Mouse (Mus musculus): ENCODE data around the gene A730049H05Rik. TPM values are rescaled to one million over a fixed set of nuclear protein-coding genes. Genes with fewer than 3 reads are reported as not detected.

A730049H05Rik gene
- 0.34 and 0.73 TPM in 2 replicates for polyA plus RNA-seq (2014; fragmentation: Nextera tagmentation; extraction: Ambion mirVana)

DNA sequence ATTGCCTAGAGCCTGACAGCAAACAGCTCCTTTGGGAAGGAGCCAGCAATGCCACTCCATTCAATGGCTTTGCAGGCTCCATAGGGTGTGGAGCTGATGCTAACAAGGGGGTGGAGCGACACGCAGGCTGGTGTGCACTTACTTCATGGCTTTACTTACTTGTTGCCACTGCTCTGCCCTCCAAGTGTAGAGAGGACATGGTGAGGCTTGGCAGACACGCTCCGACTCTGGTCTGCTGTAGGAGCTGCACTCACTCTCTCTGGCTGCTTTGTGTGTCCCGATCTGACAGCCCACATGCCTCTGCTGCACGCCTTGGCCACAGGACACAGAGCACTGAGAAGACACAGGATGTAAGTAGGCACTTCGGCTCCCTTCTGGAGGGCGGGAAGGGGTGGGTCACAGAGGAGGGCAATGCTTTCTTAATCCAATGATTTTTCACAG is at the start of gene A730049H05Rik:
Gene A730049H05Rik (plus strand): TSS at position 168 of the 441 bp plus-strand sequence.
- DNase-seq (ENCODE audit: low spot score), result no peak
- H3K4me2 ChIP-seq, result no peak within 1 kb of the TSS
- ATAC-seq (replicated peaks; ENCODE audit: low FRiP score), result no peak

DNA sequence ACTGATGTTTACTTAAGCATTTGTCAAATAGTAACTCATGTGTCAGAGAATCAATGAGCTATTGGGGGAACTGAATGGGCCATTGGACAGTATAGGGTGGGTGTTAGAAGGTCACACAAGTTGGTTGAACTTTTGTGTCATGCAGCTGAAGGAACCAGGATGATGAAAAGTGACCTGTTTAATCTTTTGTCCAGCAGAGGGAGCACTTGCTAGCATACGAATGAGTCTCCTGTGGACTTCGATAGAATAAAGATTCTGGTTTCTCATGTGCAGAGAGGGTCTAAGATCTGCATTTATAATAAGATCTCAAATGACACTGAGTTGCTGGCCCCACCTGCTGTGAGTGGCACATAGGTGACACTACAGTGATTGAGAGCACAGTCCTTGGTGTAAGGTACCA is 39.9 kb upstream of the A730049H05Rik start:
- Histone ChIP-seq H3K4me1 (replicated peaks; ENCODE audit: control insufficient read depth, insufficient read depth, low read length) (no peaks in the 10 kb centered on the region), H3K9me3 (ENCODE audit: control insufficient read depth, low read length) (no peaks in the 10 kb centered on the region), H3K27ac (ENCODE audit: low read depth, low read length) (no peak overlapping the region), H3K27me3 (replicated peaks; ENCODE audit: control insufficient read depth, insufficient read depth, low read length) (no peaks in the 10 kb centered on the region), H3K4me2 (no peak overlapping the region), H3K4me3 (ENCODE audit: low read depth, low read length) (no peak overlapping the region), H3K9ac (ENCODE audit: low read depth, low read length) (no peak overlapping the region), H3K36me3 (ENCODE audit: control insufficient read depth, insufficient read depth, low read length) (no peaks in the 10 kb centered on the region)
- DNase-seq (ENCODE audit: low spot score) (no peak), ATAC-seq (replicated peaks; ENCODE audit: low FRiP score) (no peak)
- WGBS, result 34% methylated on average over 2 of the region's 2 CpGs

More for the DNA sequence above, at the start of gene A730049H05Rik:
- Histone ChIP-seq H3K9me3 (ENCODE audit: control insufficient read depth, low read length) (no peaks in the 10 kb centered on the region), H3K27me3 (replicated peaks; ENCODE audit: control insufficient read depth, insufficient read depth, low read length) (no peaks in the 10 kb centered on the region), H3K27ac (ENCODE audit: low read depth, low read length) (no peak within 1 kb of the TSS), H3K4me3 (ENCODE audit: low read depth, low read length) (no peak within 1 kb of the TSS), H3K9ac (ENCODE audit: low read depth, low read length) (no peak within 1 kb of the TSS), H3K36me3 (ENCODE audit: control insufficient read depth, insufficient read depth, low read length) (no peaks in the 10 kb centered on the region), H3K4me1 (replicated peaks; ENCODE audit: control insufficient read depth, insufficient read depth, low read length) (no peaks in the 10 kb centered on the region)
- WGBS, result 46% methylated on average over 8 of the region's 8 CpGs

DNA sequence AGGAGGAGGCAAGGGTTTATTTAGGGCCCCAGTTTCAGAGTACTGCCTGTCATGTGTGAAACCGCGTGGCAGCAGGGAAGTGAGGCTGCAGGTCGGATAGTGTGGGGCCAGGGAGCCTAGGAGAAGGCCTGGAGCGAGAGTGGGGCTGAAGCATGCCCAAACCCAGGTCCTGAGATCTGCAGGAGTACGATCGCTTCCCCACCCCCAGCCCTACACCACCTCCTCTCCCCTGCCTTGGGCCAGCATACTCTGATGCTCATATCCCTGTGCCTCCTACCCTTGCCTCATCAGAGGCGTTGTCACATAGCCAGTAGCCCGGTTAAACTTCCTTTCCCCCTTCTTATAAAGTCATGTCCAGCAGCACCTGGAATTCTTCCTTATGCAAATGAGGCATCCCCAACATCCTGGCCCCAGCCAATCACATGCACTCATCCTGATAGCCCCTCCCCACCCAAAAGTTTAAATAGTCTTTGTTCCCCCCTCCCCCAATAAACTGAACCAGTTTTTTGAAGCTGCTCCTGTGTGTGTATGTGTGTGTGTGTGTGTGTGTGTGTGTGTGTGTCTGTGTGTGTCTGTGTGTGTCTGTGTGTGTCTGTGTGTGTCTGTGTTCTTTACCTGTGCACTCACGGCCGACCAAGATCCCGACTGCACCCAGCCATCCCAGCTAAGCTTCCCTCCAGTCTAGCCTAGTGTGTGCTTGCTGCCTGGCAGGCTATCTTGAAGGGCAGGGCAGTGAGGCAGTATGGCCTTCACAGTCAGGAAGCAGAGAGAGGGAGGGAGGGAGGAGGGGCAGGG is 36.9 kb upstream of the A730049H05Rik start:
- Histone ChIP-seq H3K36me3 (ENCODE audit: control insufficient read depth, insufficient read depth, low read length) (no peaks in the 10 kb centered on the region), H3K4me1 (replicated peaks; ENCODE audit: control insufficient read depth, insufficient read depth, low read length) (no peaks in the 10 kb centered on the region), H3K27ac (ENCODE audit: low read depth, low read length) (no peak overlapping the region), H3K9me3 (ENCODE audit: control insufficient read depth, low read length) (no peaks in the 10 kb centered on the region), H3K4me3 (ENCODE audit: low read depth, low read length) (no peak overlapping the region), H3K4me2 (no peak overlapping the region), H3K27me3 (replicated peaks; ENCODE audit: control insufficient read depth, insufficient read depth, low read length) (no peaks in the 10 kb centered on the region), H3K9ac (ENCODE audit: low read depth, low read length) (no peak overlapping the region)
- ATAC-seq (replicated peaks; ENCODE audit: low FRiP score) (no peak), DNase-seq (ENCODE audit: low spot score) (no peak)
- WGBS, result 79% methylated on average over 11 of the region's 11 CpGs

DNA sequence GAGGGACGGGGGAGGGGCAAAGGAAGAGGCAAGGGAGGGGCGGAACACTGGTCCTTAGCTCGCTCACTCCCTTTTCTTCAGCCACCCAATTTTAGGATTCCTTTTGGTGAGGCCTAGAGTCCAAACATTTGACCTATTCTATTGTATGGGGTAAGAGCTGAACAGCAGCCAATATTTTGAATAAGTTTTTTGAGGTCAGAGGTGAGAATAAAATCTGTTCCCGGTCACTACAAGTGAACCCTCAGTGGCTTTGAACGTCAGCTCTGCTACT is 36.4 kb upstream of the A730049H05Rik start:
- DNase-seq (ENCODE audit: low spot score) (no peak), ATAC-seq (replicated peaks; ENCODE audit: low FRiP score) (no peak)
- H3K4me3 ChIP-seq (ENCODE audit: low read depth, low read length), result no peak overlapping the region
- no peaks in the 10 kb centered on the region for H3K36me3 ChIP-seq (ENCODE audit: control insufficient read depth, insufficient read depth, low read length)
- no peaks in the 10 kb centered on the region for H3K9me3 ChIP-seq (ENCODE audit: control insufficient read depth, low read length)
- 51% methylated on average over 5 of the region's 5 CpGs for WGBS
- H3K27me3 ChIP-seq (replicated peaks; ENCODE audit: control insufficient read depth, insufficient read depth, low read length), result no peaks in the 10 kb centered on the region
- no peak overlapping the region for H3K9ac ChIP-seq (ENCODE audit: low read depth, low read length)
- no peak overlapping the region for H3K27ac ChIP-seq (ENCODE audit: low read depth, low read length)
- no peaks in the 10 kb centered on the region for H3K4me1 ChIP-seq (replicated peaks; ENCODE audit: control insufficient read depth, insufficient read depth, low read length)
- H3K4me2 ChIP-seq, result no peak overlapping the region

DNA sequence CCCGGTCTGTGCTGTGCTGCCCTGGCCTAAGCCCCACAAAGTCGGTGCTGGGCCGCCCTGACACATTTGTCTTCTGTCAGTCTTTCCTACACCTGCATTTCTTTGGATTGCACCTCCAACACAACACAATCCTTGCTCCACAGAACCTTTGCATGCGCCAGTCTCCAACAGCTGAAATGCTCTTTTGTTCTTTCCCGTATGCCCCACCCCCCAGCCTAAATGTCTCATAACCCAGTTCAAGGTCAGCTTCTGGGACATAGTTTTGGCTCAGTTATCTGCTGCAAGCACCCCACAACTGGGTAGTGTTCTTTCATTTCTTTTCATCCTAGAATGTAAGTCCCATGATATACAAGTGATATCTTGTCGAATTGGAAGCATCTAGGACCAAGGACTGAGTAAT is 34.8 kb upstream of the A730049H05Rik start:
- Histone ChIP-seq H3K4me1 (replicated peaks; ENCODE audit: control insufficient read depth, insufficient read depth, low read length) (no peaks in the 10 kb centered on the region), H3K27me3 (replicated peaks; ENCODE audit: control insufficient read depth, insufficient read depth, low read length) (peaks cover 7% of the 10 kb centered on the region), H3K36me3 (ENCODE audit: control insufficient read depth, insufficient read depth, low read length) (no peaks in the 10 kb centered on the region), H3K9me3 (ENCODE audit: control insufficient read depth, low read length) (no peaks in the 10 kb centered on the region), H3K27ac (ENCODE audit: low read depth, low read length) (no peak overlapping the region), H3K9ac (ENCODE audit: low read depth, low read length) (no peak overlapping the region), H3K4me3 (ENCODE audit: low read depth, low read length) (no peak overlapping the region), H3K4me2 (no peak overlapping the region)
- 80% methylated on average over 6 of the region's 6 CpGs for WGBS
- no peak for ATAC-seq (replicated peaks; ENCODE audit: low FRiP score)
- DNase-seq (ENCODE audit: low spot score), result no peak

DNA sequence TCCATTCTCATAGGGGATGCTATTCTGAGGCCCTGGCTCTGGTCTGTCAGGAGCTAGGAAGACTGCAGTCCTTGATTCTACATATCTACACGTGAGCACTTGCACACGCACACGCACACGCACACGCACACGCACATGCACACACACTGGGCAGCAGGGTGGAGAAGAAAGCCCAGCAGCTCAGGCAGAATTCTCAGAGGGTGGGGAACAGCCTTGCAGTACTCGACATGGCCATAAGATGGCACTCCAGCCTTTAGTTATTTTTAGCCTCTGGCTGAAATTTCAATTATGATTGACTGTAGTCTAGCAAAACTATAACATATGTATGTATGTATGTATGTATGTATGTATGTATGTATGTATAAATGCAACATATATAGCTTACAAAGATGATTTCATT is 31.5 kb upstream of the A730049H05Rik start:
- ATAC-seq (replicated peaks; ENCODE audit: low FRiP score) (no peak), DNase-seq (ENCODE audit: low spot score) (no peak)
- 21% methylated on average over 7 of the region's 7 CpGs for WGBS
- H3K4me1 ChIP-seq (replicated peaks; ENCODE audit: control insufficient read depth, insufficient read depth, low read length), result no peaks in the 10 kb centered on the region; the same call in 1 of the 2 replicates
- no peak overlapping the region for H3K27ac ChIP-seq (ENCODE audit: low read depth, low read length)
- no peak overlapping the region for H3K9ac ChIP-seq (ENCODE audit: low read depth, low read length)
- H3K4me3 ChIP-seq (ENCODE audit: low read depth, low read length), result no peak overlapping the region
- no peaks in the 10 kb centered on the region for H3K9me3 ChIP-seq (ENCODE audit: control insufficient read depth, low read length)
- no peaks in the 10 kb centered on the region for H3K36me3 ChIP-seq (ENCODE audit: control insufficient read depth, insufficient read depth, low read length)
- H3K27me3 ChIP-seq (replicated peaks; ENCODE audit: control insufficient read depth, insufficient read depth, low read length), result peaks cover 14% of the 10 kb centered on the region
- no peak overlapping the region for H3K4me2 ChIP-seq

DNA sequence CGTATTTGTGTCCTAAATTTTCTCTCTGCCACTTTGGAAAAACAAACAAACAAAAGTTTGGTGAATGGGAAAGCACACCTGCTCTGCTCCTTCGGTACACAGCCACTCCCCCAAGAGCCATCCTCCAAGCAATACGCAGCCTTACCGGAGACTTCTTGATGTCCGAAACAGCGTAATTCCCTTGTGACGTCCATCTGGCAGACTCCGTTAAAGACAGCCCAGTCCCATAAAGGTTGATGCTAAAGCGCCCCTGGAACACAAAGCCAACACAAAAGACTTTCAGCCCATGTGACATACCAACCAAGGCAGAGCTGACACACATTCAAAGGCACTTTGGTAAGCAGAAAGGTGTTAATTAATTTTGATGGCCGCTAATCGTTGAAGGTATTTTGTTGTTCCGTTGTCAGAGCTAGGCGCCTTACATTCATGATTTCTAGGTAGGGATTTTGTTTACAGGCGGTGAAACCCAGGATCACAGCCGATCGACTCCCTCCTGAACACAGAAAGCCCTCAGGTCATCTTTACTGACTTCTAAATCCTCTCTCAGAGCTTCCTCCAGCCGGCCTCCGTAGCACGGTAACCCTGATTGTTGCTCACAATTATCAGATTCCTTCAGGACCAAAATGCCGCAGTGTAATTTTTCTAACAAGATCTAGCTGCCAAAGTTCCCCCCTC is 29.4 kb upstream of the A730049H05Rik start:
- no peak for ATAC-seq (replicated peaks; ENCODE audit: low FRiP score)
- peak overlapping the region; percentile 23; the same call in 1 of the 2 replicates for H3K4me3 ChIP-seq (ENCODE audit: low read depth, low read length)
- H3K9ac ChIP-seq (ENCODE audit: low read depth, low read length), result no peak overlapping the region

DNA sequence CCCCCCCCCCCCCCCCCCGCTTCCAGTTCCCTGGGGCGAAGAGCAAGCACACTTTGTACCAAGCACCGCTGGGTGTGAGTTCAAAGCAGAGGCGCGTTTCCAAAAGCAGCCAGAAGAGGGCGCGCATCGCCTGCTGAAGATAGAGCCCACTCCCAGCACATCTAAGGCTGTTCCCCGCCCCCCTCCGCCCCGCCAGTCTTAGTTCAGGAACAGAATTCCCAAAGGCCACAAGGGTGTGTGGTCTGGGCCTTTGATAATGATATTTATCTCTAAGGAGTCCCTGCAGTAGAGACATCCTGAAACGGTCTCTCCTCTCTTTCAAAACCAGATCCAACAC is 28.9 kb upstream of the A730049H05Rik start:
- WGBS, result 2% methylated on average over 11 of the region's 12 CpGs
- ATAC-seq (replicated peaks; ENCODE audit: low FRiP score) (no peak; the same call in 1 of the 2 replicates), DNase-seq (ENCODE audit: low spot score) (peak; percentile 79)
- Histone ChIP-seq H3K36me3 (ENCODE audit: control insufficient read depth, insufficient read depth, low read length) (no peaks in the 10 kb centered on the region), H3K27ac (ENCODE audit: low read depth, low read length) (no peak overlapping the region), H3K4me2 (peak overlapping the region; percentile 49), H3K4me1 (replicated peaks; ENCODE audit: control insufficient read depth, insufficient read depth, low read length) (no peaks in the 10 kb centered on the region; the same call in 1 of the 2 replicates), H3K9me3 (ENCODE audit: control insufficient read depth, low read length) (no peaks in the 10 kb centered on the region), H3K4me3 (ENCODE audit: low read depth, low read length) (peak overlapping the region; percentile 23; the same call in 1 of the 2 replicates), H3K9ac (ENCODE audit: low read depth, low read length) (no peak overlapping the region), H3K27me3 (replicated peaks; ENCODE audit: control insufficient read depth, insufficient read depth, low read length) (peaks cover 14% of the 10 kb centered on the region)

More for the DNA sequence above, 29.4 kb upstream of the A730049H05Rik start:
- H3K36me3 ChIP-seq (ENCODE audit: control insufficient read depth, insufficient read depth, low read length), result no peaks in the 10 kb centered on the region
- 10% methylated on average over 20 of the region's 20 CpGs for WGBS
- H3K27me3 ChIP-seq (replicated peaks; ENCODE audit: control insufficient read depth, insufficient read depth, low read length), result peaks cover 14% of the 10 kb centered on the region
- peak overlapping the region; percentile 49 for H3K4me2 ChIP-seq
- no peaks in the 10 kb centered on the region for H3K9me3 ChIP-seq (ENCODE audit: control insufficient read depth, low read length)
- H3K27ac ChIP-seq (ENCODE audit: low read depth, low read length), result no peak overlapping the region
- no peak for DNase-seq (ENCODE audit: low spot score)
- H3K4me1 ChIP-seq (replicated peaks; ENCODE audit: control insufficient read depth, insufficient read depth, low read length), result no peaks in the 10 kb centered on the region; the same call in 1 of the 2 replicates

DNA sequence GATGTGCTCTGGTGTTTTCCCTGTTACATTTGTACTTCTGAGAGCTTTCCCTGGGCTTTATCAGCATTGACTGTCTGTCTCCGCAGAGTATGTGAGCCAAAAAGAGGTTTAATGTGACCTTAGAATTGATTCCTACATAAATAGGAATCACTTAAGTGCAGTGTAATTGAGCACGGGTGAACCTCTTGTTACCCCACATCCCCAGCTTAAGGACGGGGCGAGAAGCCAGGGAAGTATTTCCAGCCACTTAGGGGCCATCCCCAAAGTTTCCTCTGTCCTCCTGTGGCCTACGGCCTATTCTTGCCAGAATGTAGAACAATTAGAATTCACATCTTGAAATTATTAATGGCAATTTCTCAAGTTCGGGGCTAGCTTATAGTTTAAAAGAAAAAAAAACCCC is 22.5 kb upstream of the A730049H05Rik start:
- 82% methylated on average over 6 of the region's 6 CpGs for WGBS
- no peak for DNase-seq (ENCODE audit: low spot score)

More for the DNA sequence above, 22.5 kb upstream of the A730049H05Rik start:
- H3K9me3 ChIP-seq (ENCODE audit: control insufficient read depth, low read length), result no peaks in the 10 kb centered on the region
- H3K4me3 ChIP-seq (ENCODE audit: low read depth, low read length), result no peak overlapping the region
- no peak for ATAC-seq (replicated peaks; ENCODE audit: low FRiP score)
- no peak overlapping the region for H3K9ac ChIP-seq (ENCODE audit: low read depth, low read length)
- no peaks in the 10 kb centered on the region for H3K4me1 ChIP-seq (replicated peaks; ENCODE audit: control insufficient read depth, insufficient read depth, low read length)
- no peaks in the 10 kb centered on the region; the same call in 1 of the 2 replicates for H3K36me3 ChIP-seq (ENCODE audit: control insufficient read depth, insufficient read depth, low read length)
- no peak overlapping the region for H3K27ac ChIP-seq (ENCODE audit: low read depth, low read length)
- H3K4me2 ChIP-seq, result no peak overlapping the region
- H3K27me3 ChIP-seq (replicated peaks; ENCODE audit: control insufficient read depth, insufficient read depth, low read length), result no peaks in the 10 kb centered on the region
